Mouse (Mus musculus) embryonic facial prominence, embryonic 11.5 days (tissue): ENCODE results near the gene Gipc1. TPM values are rescaled to one million over a fixed set of nuclear protein-coding genes. Genes with fewer than 3 reads are reported as not detected.

Experiments used
- ATAC-seq: fragments of 200-750 bp; cut with Nextera tagmentation; replicated peaks from 2 replicates; pipeline ENCODE4 v1.8.0; 2017; ENCODE audit warnings: low read depth; ENCODE audit not compliant: insufficient number of reproducible peaks, low FRiP score, low TSS enrichment
- DNase-seq: peaks from one replicate; pipeline ENCODE4 v3.0.0-alpha.2; 2015; ENCODE audit warnings: low spot score
- H3K27ac ChIP-seq: fragments of 300-500 bp; sonication (generic); replicated peaks from 2 replicates; pipeline ENCODE4 v1.5.1; 2014; ENCODE audit warnings: mild to moderate bottlenecking, low read depth, low read length, control low read depth
- H3K27me3 ChIP-seq: fragments of 300-500 bp; sonication (generic); 2 replicates; pipeline ENCODE4 v1.6.1; 2014; ENCODE audit warnings: mild to moderate bottlenecking, low read length, moderate library complexity, mixed read lengths; ENCODE audit not compliant: control insufficient read depth, insufficient read depth
- H3K36me3 ChIP-seq: fragments of 300-500 bp; sonication (generic); replicated peaks from 2 replicates; pipeline ENCODE4 v1.6.1; 2014; ENCODE audit warnings: low read depth, mild to moderate bottlenecking, low read length, moderate library complexity, mixed read lengths; ENCODE audit not compliant: control insufficient read depth, insufficient read depth
- H3K4me1 ChIP-seq: fragments of 300-500 bp; sonication (generic); 2 replicates; pipeline ENCODE4 v1.6.1; 2014; ENCODE audit warnings: low read length, mixed read lengths; ENCODE audit not compliant: control insufficient read depth, insufficient read depth
- H3K4me2 ChIP-seq: fragments of 300-500 bp; sonication (generic); 2 replicates; pipeline ENCODE4 v1.6.1; 2014; ENCODE audit warnings: low read depth, mild to moderate bottlenecking, control low read depth, low read length, moderate library complexity
- H3K4me3 ChIP-seq: fragments of 300-500 bp; sonication (generic); 2 replicates; pipeline ENCODE4 v1.5.1; 2014; ENCODE audit warnings: low read depth, low read length, control low read depth
- H3K9ac ChIP-seq: fragments of 300-500 bp; sonication (generic); replicated peaks from 2 replicates; pipeline ENCODE4 v1.6.1; 2014; ENCODE audit warnings: mild to moderate bottlenecking, control low read depth, low read length
- H3K9me3 ChIP-seq: fragments of 300-500 bp; sonication (generic); replicated peaks from 2 replicates; pipeline ENCODE4 v1.6.1; 2016; ENCODE audit warnings: mild to moderate bottlenecking, low read length, inconsistent platforms, mixed read lengths; ENCODE audit not compliant: control insufficient read depth
- WGBS: fragments of 180-500 bp; shearing (Covaris S2); extraction: QIAGEN DNeasy Blood & Tissue Kit; methylation state at CpG from one replicate; pipeline ENCODE4 v1.1.7; 2014; 5-methylcytosine and 5-hydroxymethylcytosine counted together
- polyA plus RNA-seq: library from polyadenylated mRNA; unstranded; fragments of >200 nt; fragmentation: Nextera tagmentation; extraction: Ambion mirVana; gene quantifications from 2 replicates; pipeline ENCODE4 v1.2.1, GENCODE M21; 2014

The Gipc1 gene
- polyA plus RNA-seq, 1 experiment from 2014 or later, result 169 TPM

GRCm38 (mm10) chr8:83694369-83695160, 42.1 kb downstream of the Gipc1 start:
- Histone ChIP-seq H3K4me3 (no peak overlapping the region), H3K27ac (no peak overlapping the region), H3K27me3 (no peaks in the 10 kb centered on the region), H3K9me3 (no peaks in the 10 kb centered on the region), H3K36me3 (0 out of 2 replicates have a peak, but pooled peaks cover 2% of the 10 kb centered on the region), H3K9ac (no peak overlapping the region), H3K4me1 (peaks cover 3% of the 10 kb centered on the region), H3K4me2 (no peak overlapping the region)
- DNase-seq (no peak), ATAC-seq (no peak)
- WGBS, result 89% methylated on average over 11 of the region's 11 CpGs

DNA sequence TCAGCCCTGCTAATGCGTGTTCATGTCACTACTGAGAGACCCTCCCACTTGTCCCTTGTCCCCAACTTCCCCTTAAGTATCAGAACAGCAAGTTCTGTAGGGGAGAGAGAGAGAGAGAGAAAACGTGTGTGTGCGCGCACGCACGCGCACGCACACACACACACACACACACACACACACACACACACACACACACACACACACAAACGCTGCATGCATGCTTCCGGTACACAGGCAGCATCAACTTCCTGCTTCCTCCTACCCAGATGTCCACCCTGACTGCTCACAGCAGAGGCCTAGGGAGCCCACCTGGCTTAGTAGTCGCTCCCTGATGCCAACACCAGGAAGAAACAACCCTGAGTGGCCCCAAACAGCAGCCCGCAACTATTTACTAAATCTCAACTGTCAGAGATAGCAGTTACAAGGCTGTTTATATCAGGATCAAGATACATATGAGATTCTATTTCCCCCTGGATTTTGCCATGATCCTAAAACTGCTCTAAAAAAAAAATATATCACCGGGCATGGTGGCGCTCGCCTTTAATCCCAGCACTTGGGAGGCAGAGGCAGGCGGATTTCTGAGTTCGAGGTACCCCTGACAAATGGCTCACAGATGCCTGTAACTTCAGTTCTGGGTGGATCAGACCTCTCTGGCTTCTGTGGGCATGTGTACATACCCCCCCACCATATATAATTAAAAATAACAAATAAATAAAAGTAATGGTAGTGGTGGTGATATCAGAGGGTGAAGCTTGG, 43.1 kb downstream of the Gipc1 start:
- no peaks in the 10 kb centered on the region for H3K9me3 ChIP-seq
- 0 out of 2 replicates have a peak, but pooled peaks cover 2% of the 10 kb centered on the region for H3K36me3 ChIP-seq
- no peak overlapping the region for H3K4me2 ChIP-seq
- H3K4me3 ChIP-seq, result no peak overlapping the region
- no peak for DNase-seq
- 84% methylated on average over 11 of the region's 17 CpGs for WGBS
- no peaks in the 10 kb centered on the region for H3K27me3 ChIP-seq
- H3K4me1 ChIP-seq, result peaks cover 3% of the 10 kb centered on the region
- H3K9ac ChIP-seq, result no peak overlapping the region
- H3K27ac ChIP-seq, result no peak overlapping the region
- no peak for ATAC-seq

GRCm38 (mm10) chr8:83697374-83698220, 45.1 kb downstream of the Gipc1 start:
- no peak; the same call in 1 of the 2 replicates for ATAC-seq
- Histone ChIP-seq H3K27me3 (no peaks in the 10 kb centered on the region), H3K9me3 (no peaks in the 10 kb centered on the region), H3K4me2 (peak overlapping the region; percentile 93), H3K4me1 (peaks cover 3% of the 10 kb centered on the region), H3K9ac (peak overlapping the region; percentile 91), H3K4me3 (peak overlapping the region; percentile 91), H3K27ac (0 out of 2 replicates have a peak overlapping the region, but pooled peaks have one; percentile 35), H3K36me3 (no peaks in the 10 kb centered on the region)
- 40% methylated on average over 19 of the region's 19 CpGs for WGBS
- DNase-seq, result no peak

DNA sequence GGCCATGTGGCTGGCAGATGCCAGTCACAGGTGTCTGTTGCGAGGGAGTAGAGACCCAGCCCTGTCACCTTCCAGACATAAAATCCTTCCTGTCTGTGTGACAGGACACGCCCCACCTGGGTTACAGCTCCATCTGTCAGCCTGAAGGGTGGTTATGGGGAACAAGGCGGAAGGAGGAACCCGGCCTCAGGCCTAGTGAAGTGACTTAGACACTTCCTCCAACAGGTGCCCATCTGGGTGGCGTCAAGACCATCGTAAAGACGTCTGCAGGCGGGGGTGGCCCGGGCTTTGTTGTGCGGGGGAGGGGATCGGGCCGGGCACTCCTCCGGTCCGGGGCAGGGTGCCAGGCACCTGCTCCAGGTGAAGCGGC, 45.8 kb downstream of the Gipc1 start:
- DNase-seq (peak; percentile 22), ATAC-seq (no peak)
- Histone ChIP-seq H3K27ac (no peak overlapping the region), H3K9me3 (no peaks in the 10 kb centered on the region), H3K27me3 (no peaks in the 10 kb centered on the region), H3K9ac (peak overlapping the region; percentile 91), H3K4me2 (peak overlapping the region; percentile 93), H3K36me3 (no peaks in the 10 kb centered on the region), H3K4me1 (peaks cover 3% of the 10 kb centered on the region), H3K4me3 (peak overlapping the region; percentile 91)
- WGBS, result 2% methylated on average over 15 of the region's 15 CpGs

- Histone ChIP-seq H3K9ac (peak within 1 kb of the TSS; percentile 91), H3K4me2 (peak within 1 kb of the TSS; percentile 93), H3K4me3 (peak within 1 kb of the TSS; percentile 91), H3K27ac (peak within 1 kb of the TSS; percentile 72), H3K36me3 (no peaks in the 10 kb centered on the region), H3K27me3 (no peaks in the 10 kb centered on the region), H3K4me1 (peaks cover 3% of the 10 kb centered on the region), H3K9me3 (no peaks in the 10 kb centered on the region)
- ATAC-seq, result peak; percentile 82
- under 1% methylated on average over 82 of the region's 85 CpGs for WGBS
- DNase-seq, result peak; percentile 82
Observed at GRCm38 (mm10) chr8:83698661-83699453, 46.4 kb downstream of the Gipc1 start, which contains the start of gene Pkn1. Gene Pkn1 (minus strand): TSS chr8:83699179.

- peak; percentile 82 for DNase-seq
Observed at GRCm38 (mm10) chr8:83699566-83699965, 47.1 kb downstream of the Gipc1 start.

GRCm38 (mm10) chr8:83700423-83701085, 48.1 kb downstream of the Gipc1 start:
- Histone ChIP-seq H3K27me3 (no peaks in the 10 kb centered on the region), H3K9ac (no peak overlapping the region), H3K36me3 (no peaks in the 10 kb centered on the region), H3K4me3 (no peak overlapping the region), H3K9me3 (no peaks in the 10 kb centered on the region), H3K27ac (no peak overlapping the region), H3K4me1 (peaks cover 3% of the 10 kb centered on the region), H3K4me2 (no peak overlapping the region)
- 67% methylated on average over 9 of the region's 9 CpGs for WGBS
- DNase-seq, result no peak
- ATAC-seq, result no peak

More at GRCm38 (mm10) chr8:83699566-83699965, 47.1 kb downstream of the Gipc1 start:
- Histone ChIP-seq H3K9me3 (no peaks in the 10 kb centered on the region), H3K9ac (peak overlapping the region; percentile 91), H3K4me3 (peak overlapping the region; percentile 91), H3K27me3 (no peaks in the 10 kb centered on the region), H3K27ac (peak overlapping the region; percentile 72), H3K4me2 (peak overlapping the region; percentile 93), H3K36me3 (no peaks in the 10 kb centered on the region), H3K4me1 (peaks cover 3% of the 10 kb centered on the region)
- ATAC-seq, result no peak
- 20% methylated on average over 9 of the region's 9 CpGs for WGBS
